Mouse (Mus musculus) inflammation-experienced regulatory T-cells, adult 6 months (primary cell): ENCODE data around the gene Zcchc4. TPM values are rescaled to one million over a fixed set of nuclear protein-coding genes. Genes with fewer than 3 reads are reported as not detected.
A peak's percentile ranks its signal among the peaks of the same experiment; 100 is the strongest.
"Not testable (repeated sequence)": the region's sequence is repeated elsewhere in the genome, so short reads cannot be mapped to it uniquely, and the experiment has no call there.

Source experiments
- ATAC-seq: one replicate; pipeline ENCODE4 v1.8.0; 2017
- polyA plus RNA-seq, 3 experiments: library from polyadenylated mRNA; unstranded; fragments of 100-300 nt; shearing (Covaris generic); gene quantifications; one replicate each; pipeline ENCODE4 v1.2.1; 2017

The Zcchc4 gene
- polyA plus RNA-seq: 10 to 100 TPM; 14.8 to 15.4 (median 15.3) TPM

- ATAC-seq: no peak
These were observed at the start of gene Zcchc4 for GRCm38 (mm10) chr5:52775237-52775636. Zcchc4 (plus strand) TSS chr5:52775409.

DNA sequence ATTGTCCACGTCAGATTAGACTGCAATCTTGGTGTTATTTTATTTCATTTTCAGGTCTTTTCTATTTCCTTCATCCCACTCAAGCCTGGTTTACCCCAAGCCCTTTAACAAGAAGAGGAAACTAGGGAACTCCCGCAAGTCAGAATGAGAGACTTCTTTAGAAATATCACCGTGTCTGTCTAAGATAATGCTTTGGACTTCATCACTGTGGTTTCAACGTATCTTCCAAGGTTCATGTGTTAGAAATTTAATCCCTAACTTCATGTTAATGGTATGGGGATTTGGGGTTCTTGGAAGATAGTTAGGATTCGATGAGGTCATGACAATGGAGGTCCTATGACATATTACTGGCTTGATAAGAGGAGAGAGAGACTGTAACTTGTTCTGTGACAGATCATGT, 47.5 kb upstream of the Zcchc4 start:
- no peak for ATAC-seq

- ATAC-seq: no peak
These were observed 42.4 kb upstream of the Zcchc4 start for GRCm38 (mm10) chr5:52732811-52733210.

GRCm38 (mm10) chr5:52736046-52736445, 39.2 kb upstream of the Zcchc4 start:
- ATAC-seq: no peak

DNA sequence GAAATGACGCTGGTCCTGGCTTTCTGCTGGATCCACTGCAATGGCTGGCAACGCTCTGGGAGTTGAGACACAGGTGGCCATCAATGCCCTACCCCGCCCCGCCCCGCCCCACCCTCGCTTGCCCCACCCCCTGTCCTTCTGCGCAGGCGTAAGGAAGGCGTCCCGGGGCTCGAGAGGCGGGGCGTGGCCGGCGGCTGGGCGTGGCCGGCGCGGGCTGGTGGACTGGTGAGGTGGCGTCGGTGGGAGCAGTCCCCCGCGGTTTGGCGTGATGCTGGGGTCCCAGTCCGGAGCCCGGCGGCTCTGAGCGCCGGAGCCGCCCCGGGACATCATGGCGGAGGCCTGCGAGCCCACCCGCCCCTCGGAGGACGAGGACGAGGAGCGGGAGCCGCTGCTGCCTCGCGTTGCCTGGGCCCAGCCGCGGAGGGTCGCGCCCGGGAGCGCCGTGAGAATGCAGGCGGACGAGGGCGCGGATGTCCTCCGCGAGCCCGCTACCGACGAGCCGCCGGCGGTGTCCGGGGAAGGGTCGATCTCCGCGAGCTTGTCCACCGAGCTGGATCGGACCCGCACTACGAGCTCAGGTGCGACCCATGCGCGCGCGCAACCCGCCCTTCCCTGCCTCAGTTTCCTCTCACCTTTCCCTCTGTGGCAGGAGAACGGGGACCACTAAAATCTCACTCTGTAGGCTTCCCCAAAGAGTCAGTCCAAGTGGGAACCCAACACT, 33.7 kb upstream of the Zcchc4 start, which contains the start of gene Pi4k2b:
TSS of gene Pi4k2b (plus strand) at position 184 of the 721 bp plus-strand sequence.
- ATAC-seq: peak; percentile 74

DNA sequence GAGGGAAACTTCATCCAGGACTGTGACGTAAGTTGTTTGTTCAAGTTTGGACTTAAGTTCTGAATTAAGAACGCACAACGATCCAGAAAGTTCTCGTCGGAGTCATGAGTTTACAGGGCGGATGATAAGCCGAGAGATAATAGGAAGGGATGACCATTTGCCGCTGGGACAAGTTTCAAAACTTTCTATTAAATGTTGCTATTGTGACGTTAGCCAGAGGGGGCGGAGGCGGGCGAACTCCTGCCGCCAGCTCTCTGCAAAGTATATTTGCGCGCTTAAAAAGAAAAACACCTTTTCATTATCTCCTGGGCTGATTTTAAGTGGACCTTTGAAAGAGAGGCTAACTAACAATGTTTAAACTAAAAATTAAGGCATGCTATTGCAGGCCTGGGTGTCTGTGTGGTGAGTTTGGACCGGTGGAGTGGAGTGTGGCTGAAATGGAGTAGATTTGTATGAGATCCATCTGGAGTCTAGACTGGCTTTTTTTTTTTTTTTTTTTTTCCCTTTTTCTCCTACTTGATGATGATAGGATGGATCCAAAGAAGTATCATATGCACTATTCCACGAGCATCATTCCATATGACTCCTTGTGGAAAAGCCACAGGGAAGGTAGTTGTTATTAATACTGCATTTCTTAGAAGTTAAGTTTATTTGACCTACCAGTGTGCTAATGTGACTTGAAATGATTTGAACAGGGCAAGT, 32.9 kb upstream of the Zcchc4 start:
- peak; percentile 80 for ATAC-seq

DNA sequence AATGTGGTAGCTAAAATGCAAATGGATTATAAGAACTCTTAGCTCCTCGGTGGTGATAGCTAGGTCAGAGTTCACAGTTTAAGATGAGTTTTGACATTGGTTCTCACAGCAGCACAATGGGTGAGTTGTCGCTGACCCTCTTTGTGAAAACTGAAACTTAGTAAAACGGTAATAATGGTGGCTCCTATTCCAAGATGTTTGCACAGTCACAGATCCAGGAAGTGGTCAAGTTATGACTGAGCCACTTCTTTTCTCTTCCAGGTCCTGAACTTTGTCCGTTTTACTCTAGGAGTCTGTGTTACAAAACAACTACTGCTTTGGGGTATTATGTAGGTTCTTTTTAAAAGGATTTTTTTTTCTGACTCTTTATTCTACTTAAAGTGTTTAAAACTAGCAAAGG, 32.0 kb upstream of the Zcchc4 start:
- ATAC-seq: no peak

DNA sequence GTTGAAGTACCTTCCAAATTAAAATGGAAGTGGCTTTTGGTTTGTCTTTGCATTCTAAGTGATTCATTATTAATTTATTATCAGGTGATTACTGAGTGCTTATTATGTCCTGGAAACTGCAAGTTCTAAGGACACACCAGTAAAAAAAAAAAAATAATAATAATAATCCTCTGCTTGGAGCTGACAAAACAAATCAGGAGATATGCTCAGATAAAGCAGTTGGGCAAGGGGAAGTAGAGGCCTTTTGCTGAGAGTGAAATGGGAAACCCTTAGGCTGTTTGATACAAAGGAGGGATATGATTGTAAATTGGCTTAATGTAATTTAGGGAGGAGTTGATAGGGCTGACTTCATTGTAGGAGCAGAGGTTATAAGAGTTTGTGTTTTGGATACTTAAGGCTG, 28.3 kb upstream of the Zcchc4 start:
- no peak for ATAC-seq

- ATAC-seq: no peak
These were observed 26.5 kb upstream of the Zcchc4 start for GRCm38 (mm10) chr5:52748732-52749131.

- no peak for ATAC-seq
These were observed 22.1 kb upstream of the Zcchc4 start for GRCm38 (mm10) chr5:52753146-52753545.

GRCm38 (mm10) chr5:52754196-52754595, 21.0 kb upstream of the Zcchc4 start:
- no peak for ATAC-seq

DNA sequence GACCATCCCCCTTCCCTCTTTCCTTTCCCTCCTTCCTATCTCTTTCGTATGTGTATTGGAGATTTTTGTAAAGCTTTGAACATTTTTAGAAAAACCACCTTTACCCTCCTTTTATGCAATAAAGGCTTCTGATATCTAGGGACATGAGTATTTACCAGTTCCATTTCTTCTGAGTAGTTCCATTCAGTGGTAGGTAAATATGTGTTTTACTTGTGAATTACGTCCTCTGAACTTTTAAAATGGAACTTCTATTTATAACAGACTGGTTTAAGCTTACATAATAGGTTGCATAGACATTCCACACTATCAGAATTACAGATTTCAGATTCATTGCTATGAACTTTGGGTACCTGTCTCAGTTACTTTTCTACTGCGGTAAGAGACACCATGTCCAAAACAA, 19.9 kb upstream of the Zcchc4 start:
- ATAC-seq: no peak

DNA sequence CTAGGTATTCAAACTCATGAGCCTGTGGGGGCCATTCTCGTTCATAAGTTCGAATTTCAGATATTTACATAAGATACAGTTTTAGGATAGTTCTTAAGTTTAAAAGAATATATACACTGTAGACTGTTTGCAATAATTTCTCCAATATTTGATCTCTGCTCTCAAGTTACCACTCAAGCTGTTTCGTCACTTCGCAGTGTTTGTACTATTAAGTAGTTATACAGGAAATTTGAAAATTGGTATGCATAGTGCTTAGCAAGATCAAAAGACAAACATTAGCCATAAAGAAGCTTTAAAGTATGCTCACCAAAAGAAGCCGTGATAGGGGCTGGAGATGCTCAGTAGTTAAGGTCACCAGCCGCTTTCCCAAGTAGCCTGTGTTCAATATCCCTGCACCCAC, 19.2 kb upstream of the Zcchc4 start:
- ATAC-seq: no peak

- no peak for ATAC-seq
These were observed 12.6 kb upstream of the Zcchc4 start for GRCm38 (mm10) chr5:52762586-52762985.

GRCm38 (mm10) chr5:52774267-52774666, 942 bp upstream of the Zcchc4 start:
- no peak for ATAC-seq

- ATAC-seq: not testable (repeated sequence)
These were observed 1.5 kb downstream of the Zcchc4 start for GRCm38 (mm10) chr5:52776466-52777354.

- ATAC-seq: peak; percentile 95
These were observed 7.5 kb downstream of the Zcchc4 start for GRCm38 (mm10) chr5:52782523-52783250.

- ATAC-seq: peak; percentile 29
These were observed 8.0 kb downstream of the Zcchc4 start for GRCm38 (mm10) chr5:52783251-52783620.

DNA sequence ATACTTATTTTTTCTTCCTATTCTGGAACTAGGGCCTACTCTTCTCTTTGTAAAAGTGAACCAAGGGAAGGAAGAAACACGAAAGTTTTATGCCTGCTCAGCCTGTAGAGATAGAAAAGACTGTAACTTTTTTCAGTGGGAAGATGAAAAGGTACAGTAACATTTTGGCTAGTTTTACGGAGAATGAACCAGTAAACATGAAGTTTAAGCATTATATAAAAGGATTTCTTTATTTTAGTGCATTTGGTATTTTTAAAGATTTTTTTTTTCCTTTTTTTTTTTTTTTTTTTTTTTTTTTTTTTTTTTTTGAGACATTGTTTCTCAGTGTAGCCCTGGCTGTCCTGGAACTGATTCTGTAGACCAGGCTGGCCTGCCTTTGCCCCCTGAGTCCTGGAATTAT, 8.7 kb downstream of the Zcchc4 start:
- no peak for ATAC-seq

DNA sequence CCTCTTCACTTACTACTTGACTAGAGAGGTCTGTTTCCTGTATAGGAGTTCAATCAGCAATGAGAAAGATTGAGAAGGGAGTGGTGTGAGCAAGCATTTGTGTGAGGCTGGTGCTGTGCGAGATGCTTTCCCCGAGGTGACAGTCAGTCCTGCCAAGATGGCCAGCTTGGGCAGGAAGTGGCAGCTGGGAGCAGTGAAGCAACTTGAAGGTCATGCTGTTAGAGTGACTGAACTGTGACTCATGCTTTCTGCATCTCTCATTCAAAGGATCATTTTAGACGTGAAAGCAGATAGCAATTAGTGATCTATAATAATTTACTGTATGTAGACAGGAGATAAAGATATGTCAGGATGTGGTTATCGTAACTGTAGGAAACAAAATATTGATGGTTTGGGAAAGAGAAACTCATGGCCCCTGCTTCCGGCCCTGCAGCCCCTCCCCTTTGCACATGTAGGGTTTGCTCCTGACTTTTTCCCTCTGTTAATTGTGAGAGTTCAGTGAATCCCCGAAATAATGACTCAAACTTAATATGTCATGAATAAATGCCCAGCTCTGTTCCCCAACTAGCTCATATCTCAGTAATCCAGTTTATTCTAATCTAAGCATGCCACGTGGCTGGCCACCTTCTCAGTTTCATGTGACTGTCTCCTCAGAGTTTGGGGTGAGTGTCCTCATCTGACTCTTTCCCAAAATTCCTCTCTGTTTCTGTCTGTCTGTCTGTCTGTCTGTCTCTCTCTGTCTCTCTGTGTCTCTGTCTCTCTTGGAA, 11.5 kb downstream of the Zcchc4 start:
- ATAC-seq: peak; percentile 18

DNA sequence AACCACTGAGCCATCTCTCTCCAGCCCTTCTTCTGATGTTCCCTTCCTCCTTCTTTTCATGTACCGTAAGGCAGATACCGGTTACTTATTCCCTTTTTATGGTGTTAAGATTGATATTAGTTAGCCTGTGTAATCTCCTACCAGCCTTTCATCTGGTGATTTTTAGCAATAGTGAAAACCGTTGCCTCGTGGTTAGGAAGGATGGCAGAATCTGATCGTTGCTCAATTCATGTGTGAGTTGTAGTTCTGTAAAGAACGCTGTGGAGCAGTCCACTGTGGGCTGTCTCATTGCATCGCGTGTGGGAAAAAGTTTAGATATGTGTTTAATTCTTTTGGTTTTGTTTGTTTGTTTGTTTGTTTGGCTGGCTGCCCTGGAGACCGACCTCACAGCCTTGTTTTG, 18.0 kb downstream of the Zcchc4 start:
- no peak for ATAC-seq

DNA sequence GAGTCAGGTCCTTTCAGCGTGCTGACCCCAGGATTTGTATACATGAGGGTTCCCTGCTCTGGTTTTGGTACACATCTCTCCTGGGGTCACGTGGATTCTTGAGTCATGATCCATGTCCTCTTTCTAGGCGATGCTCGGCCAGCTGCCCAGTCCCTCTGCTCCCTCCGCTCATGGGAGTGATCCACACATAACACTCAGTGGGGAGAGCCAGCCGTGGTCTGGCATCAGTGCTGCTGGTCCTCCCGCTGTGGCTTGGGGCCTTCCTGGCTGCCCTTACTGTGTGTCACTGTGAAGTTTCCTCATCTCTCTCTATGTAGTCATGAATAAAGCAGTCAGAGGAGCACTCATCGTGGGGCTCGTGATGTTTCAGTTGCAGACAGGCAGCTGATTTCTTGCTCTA, 18.9 kb downstream of the Zcchc4 start:
- ATAC-seq: no peak
